Mouse (Mus musculus) intestine, embryonic 16.5 days (tissue): Measurements from ENCODE around the gene Trpm3. TPM values are rescaled to one million over a fixed set of nuclear protein-coding genes. Genes with fewer than 3 reads are reported as not detected.

Experiments used
- ATAC-seq: fragments of 200-750 bp; cut with Nextera tagmentation; 2 replicates; pipeline ENCODE4 v1.8.0; 2017; ENCODE audit warnings: moderate TSS enrichment, moderate library complexity
- H3K27ac ChIP-seq: fragments of 300-500 bp; sonication (generic); 2 replicates; pipeline ENCODE4 v1.5.1; 2014; ENCODE audit warnings: mild to moderate bottlenecking, low read length
- H3K27me3 ChIP-seq: fragments of 300-500 bp; sonication (generic); replicated peaks from 2 replicates; pipeline ENCODE4 v1.6.1; 2014; ENCODE audit warnings: low read length, control low read depth, mixed read lengths; ENCODE audit not compliant: control insufficient read depth, insufficient read depth
- H3K36me3 ChIP-seq: fragments of 300-500 bp; sonication (generic); 2 replicates; pipeline ENCODE4 v1.6.1; 2014; ENCODE audit warnings: low read length, control low read depth; ENCODE audit not compliant: control insufficient read depth, insufficient read depth
- H3K4me1 ChIP-seq: fragments of 300-500 bp; sonication (generic); 2 replicates; pipeline ENCODE4 v1.6.1; 2014; ENCODE audit warnings: low read length, control low read depth, mixed read lengths; ENCODE audit not compliant: control insufficient read depth, insufficient read depth
- H3K4me2 ChIP-seq: fragments of 300-500 bp; sonication (generic); 2 replicates; pipeline ENCODE4 v1.6.1; 2014; ENCODE audit warnings: low read depth, low read length, control low read depth
- H3K4me3 ChIP-seq: fragments of 300-500 bp; sonication (generic); 2 replicates; pipeline ENCODE4 v1.5.1; 2014; ENCODE audit warnings: mild to moderate bottlenecking, low read length
- H3K9ac ChIP-seq: fragments of 300-500 bp; sonication (generic); 2 replicates; pipeline ENCODE4 v1.6.1; 2014; ENCODE audit warnings: low read depth, low read length
- H3K9me3 ChIP-seq: fragments of 300-500 bp; sonication (generic); 2 replicates; pipeline ENCODE4 v1.6.1; 2016; ENCODE audit warnings: low read length, control low read depth; ENCODE audit not compliant: control insufficient read depth
- WGBS: fragments of 180-500 bp; shearing (Covaris S2); extraction: QIAGEN DNeasy Blood & Tissue Kit; methylation state at CpG from one replicate; pipeline ENCODE4 v1.1.7; 2014; 5-methylcytosine and 5-hydroxymethylcytosine counted together
- polyA plus RNA-seq: library from polyadenylated mRNA; unstranded; fragments of >200 nt; fragmentation: Nextera tagmentation; extraction: Ambion mirVana; gene quantifications from 2 replicates; pipeline ENCODE4 v1.2.1, GENCODE M21; 2015

The Trpm3 gene
- polyA plus RNA-seq, 1 experiment from 2014 or later: 0.27 TPM

DNA sequence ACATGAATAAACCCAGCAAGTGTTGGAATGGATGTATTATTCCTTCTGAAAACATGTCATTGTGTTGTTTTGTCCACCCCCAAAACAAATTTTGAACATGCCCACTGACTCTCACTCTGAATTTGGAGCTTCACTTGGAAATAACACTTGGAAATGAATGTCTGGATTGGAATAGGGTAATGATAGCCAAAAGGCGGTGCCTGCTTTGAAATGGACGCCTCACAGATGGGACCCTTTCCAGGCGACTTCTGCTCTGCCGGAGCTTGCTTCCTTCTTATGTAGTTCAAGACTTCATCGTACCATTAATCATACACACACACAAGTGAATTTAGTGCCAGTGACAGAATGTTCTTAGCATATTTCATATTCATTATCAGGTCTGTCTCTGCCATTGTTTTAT, 312.4 kb downstream of the Trpm3 start:
- no peaks in the 10 kb centered on the region for H3K36me3 ChIP-seq
- no peak overlapping the region for H3K4me2 ChIP-seq
- no peaks in the 10 kb centered on the region for H3K27me3 ChIP-seq
- no peak overlapping the region for H3K9ac ChIP-seq
- ATAC-seq: no peak
- peaks cover 3% of the 10 kb centered on the region; the same call in 1 of the 2 replicates for H3K4me1 ChIP-seq
- H3K27ac ChIP-seq: no peak overlapping the region
- WGBS: 83% methylated on average over 5 of the region's 5 CpGs
- no peaks in the 10 kb centered on the region for H3K9me3 ChIP-seq
- H3K4me3 ChIP-seq: no peak overlapping the region

DNA sequence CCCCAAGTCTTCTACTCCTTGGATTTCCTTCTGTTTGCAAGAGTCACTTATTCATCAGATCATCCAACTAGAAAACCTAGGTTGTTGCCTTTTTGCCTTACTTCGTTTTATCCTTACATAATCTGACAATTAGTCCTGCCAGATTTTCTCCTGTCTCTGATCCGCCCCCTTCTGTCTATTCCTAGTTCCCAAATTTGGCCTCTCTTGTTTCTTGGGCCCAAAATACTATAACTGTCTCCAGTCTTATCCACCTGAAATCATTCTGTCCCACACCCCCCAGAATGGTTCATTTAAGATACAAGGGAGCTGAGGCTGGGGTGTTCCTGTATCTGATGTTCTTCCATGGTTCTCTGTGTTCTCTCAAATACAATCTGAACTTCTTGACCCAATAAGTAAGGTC, 318.1 kb downstream of the Trpm3 start:
- no peaks in the 10 kb centered on the region for H3K36me3 ChIP-seq
- no peak for ATAC-seq
- no peak overlapping the region for H3K4me3 ChIP-seq
- H3K27ac ChIP-seq: no peak overlapping the region
- H3K4me1 ChIP-seq: no peaks in the 10 kb centered on the region
- WGBS: 86% methylated on average over 2 of the region's 2 CpGs
- H3K27me3 ChIP-seq: no peaks in the 10 kb centered on the region
- no peak overlapping the region for H3K4me2 ChIP-seq
- H3K9me3 ChIP-seq: no peaks in the 10 kb centered on the region
- H3K9ac ChIP-seq: no peak overlapping the region

GRCm38 (mm10) chr19:22462043-22462442, 323.2 kb downstream of the Trpm3 start:
- Histone ChIP-seq H3K27me3 (no peaks in the 10 kb centered on the region), H3K4me3 (no peak overlapping the region), H3K36me3 (no peaks in the 10 kb centered on the region), H3K4me2 (no peak overlapping the region), H3K4me1 (no peaks in the 10 kb centered on the region), H3K27ac (no peak overlapping the region), H3K9ac (no peak overlapping the region), H3K9me3 (no peaks in the 10 kb centered on the region)
- ATAC-seq: no peak

GRCm38 (mm10) chr19:22463506-22463905, 324.7 kb downstream of the Trpm3 start:
- H3K4me3 ChIP-seq: no peak overlapping the region
- no peaks in the 10 kb centered on the region for H3K4me1 ChIP-seq
- H3K4me2 ChIP-seq: no peak overlapping the region
- no peaks in the 10 kb centered on the region for H3K27me3 ChIP-seq
- H3K27ac ChIP-seq: no peak overlapping the region
- no peaks in the 10 kb centered on the region for H3K36me3 ChIP-seq
- H3K9ac ChIP-seq: no peak overlapping the region
- WGBS: 66% methylated on average over 3 of the region's 3 CpGs
- no peaks in the 10 kb centered on the region for H3K9me3 ChIP-seq
- ATAC-seq: no peak

- H3K27ac ChIP-seq: no peak overlapping the region
- WGBS: 77% methylated on average over 4 of the region's 4 CpGs
- no peak for ATAC-seq
These were observed 330.8 kb downstream of the Trpm3 start for GRCm38 (mm10) chr19:22469608-22470007.

DNA sequence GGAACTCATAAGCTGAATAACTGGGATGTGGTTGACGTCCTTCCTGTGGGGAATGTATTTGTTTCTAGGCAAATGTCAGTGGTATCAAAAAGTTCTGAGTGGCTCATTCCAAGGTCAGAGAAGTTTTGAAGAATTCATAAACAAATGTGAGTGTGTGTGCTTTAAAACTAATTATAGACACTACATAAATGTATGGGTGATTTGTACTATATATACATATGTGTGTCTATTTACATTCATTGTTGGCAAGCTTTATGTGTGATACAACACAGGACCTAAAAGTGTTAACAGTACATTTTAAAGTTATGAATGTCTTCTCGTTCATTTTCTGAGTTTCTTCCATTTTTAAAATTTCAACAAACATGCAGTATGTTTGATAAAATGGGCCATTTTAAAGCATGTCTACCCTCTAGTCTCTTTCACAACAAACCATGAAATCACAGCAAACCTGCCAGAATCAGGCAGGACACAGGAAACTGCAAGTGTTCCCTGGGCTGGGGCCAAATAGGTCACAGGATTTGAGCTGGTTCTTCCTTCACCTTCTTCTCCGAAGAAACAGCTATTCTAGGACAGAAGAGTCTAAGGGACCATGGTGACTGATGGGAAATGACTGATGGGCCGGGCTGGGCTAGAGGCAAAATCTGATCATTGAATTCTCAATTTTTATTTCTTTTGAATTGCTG, 334.3 kb downstream of the Trpm3 start:
- WGBS: 51% methylated on average over 4 of the region's 4 CpGs

More at GRCm38 (mm10) chr19:22469608-22470007, 330.8 kb downstream of the Trpm3 start:
- Histone ChIP-seq H3K4me3 (no peak overlapping the region), H3K4me1 (0 out of 2 replicates have a peak, but pooled peaks cover 2% of the 10 kb centered on the region), H3K36me3 (no peaks in the 10 kb centered on the region), H3K4me2 (no peak overlapping the region), H3K9me3 (no peaks in the 10 kb centered on the region), H3K9ac (no peak overlapping the region), H3K27me3 (no peaks in the 10 kb centered on the region)

GRCm38 (mm10) chr19:22478295-22478989, 339.6 kb downstream of the Trpm3 start:
- Histone ChIP-seq H3K4me1 (no peaks in the 10 kb centered on the region), H3K9ac (no peak overlapping the region), H3K9me3 (no peaks in the 10 kb centered on the region), H3K27ac (no peak overlapping the region), H3K4me3 (no peak overlapping the region), H3K27me3 (no peaks in the 10 kb centered on the region), H3K4me2 (no peak overlapping the region), H3K36me3 (no peaks in the 10 kb centered on the region)
- WGBS: 86% methylated on average over 6 of the region's 6 CpGs
- no peak for ATAC-seq

More for the DNA sequence above, 334.3 kb downstream of the Trpm3 start:
- Histone ChIP-seq H3K9ac (no peak overlapping the region), H3K27me3 (no peaks in the 10 kb centered on the region), H3K36me3 (no peaks in the 10 kb centered on the region), H3K4me2 (no peak overlapping the region), H3K27ac (no peak overlapping the region), H3K4me3 (no peak overlapping the region), H3K4me1 (0 out of 2 replicates have a peak, but pooled peaks cover 2% of the 10 kb centered on the region), H3K9me3 (no peaks in the 10 kb centered on the region)
- no peak for ATAC-seq

- WGBS: 79% methylated on average over 6 of the region's 6 CpGs
- Histone ChIP-seq H3K9me3 (no peaks in the 10 kb centered on the region), H3K4me3 (no peak overlapping the region), H3K4me1 (no peaks in the 10 kb centered on the region), H3K9ac (no peak overlapping the region), H3K4me2 (no peak overlapping the region), H3K36me3 (no peaks in the 10 kb centered on the region), H3K27ac (no peak overlapping the region), H3K27me3 (0 out of 2 replicates have a peak, but pooled peaks cover 2% of the 10 kb centered on the region)
- ATAC-seq: no peak
These were observed 364.6 kb downstream of the Trpm3 start for GRCm38 (mm10) chr19:22503469-22503868.

DNA sequence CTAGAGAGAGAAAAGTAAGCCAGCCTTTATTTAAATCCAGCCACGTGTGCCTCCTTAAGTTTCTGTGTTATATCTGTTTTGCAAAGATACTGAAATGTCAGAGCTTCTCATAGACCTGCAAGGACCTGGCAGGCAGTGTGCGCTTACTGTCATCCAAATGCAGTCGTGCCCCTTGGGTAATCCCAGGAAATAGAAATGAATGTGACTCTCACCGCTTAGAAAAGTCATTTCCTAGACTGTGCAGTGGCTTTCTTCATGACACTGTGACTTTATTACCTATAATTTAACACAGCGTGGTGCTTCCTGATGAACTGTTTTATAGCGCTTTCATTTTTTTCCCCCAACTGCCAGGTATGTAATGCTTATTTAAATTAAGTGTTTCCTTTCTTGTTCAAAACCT, 379.7 kb downstream of the Trpm3 start:
- 62% methylated on average over 6 of the region's 6 CpGs for WGBS
- Histone ChIP-seq H3K27ac (no peak overlapping the region), H3K4me2 (no peak overlapping the region), H3K9ac (no peak overlapping the region), H3K36me3 (no peaks in the 10 kb centered on the region), H3K9me3 (no peaks in the 10 kb centered on the region), H3K4me3 (no peak overlapping the region), H3K4me1 (no peaks in the 10 kb centered on the region), H3K27me3 (no peaks in the 10 kb centered on the region)
- ATAC-seq: no peak
